Mouse (Mus musculus) retina, postnatal 1 day (tissue): ENCODE data around the gene Pcsk4.

ENCODE experiments used
- DNase-seq: peaks from one replicate; pipeline ENCODE4 v3.0.0-alpha.2; 2012

Pcsk4 gene

GRCm38 (mm10) chr10:80329273-80330081, at the start of gene Pcsk4, which contains the start of gene Reep6:
Gene Pcsk4 (minus strand): TSS chr10:80329498.
Gene Reep6 (plus strand): TSS chr10:80329953.
- peak; percentile 99 for DNase-seq

GRCm38 (mm10) chr10:80377716-80378115, 48.4 kb upstream of the Pcsk4 start:
- DNase-seq: peak; percentile 25

GRCm38 (mm10) chr10:80376160-80376559, 46.9 kb upstream of the Pcsk4 start:
- DNase-seq: peak; percentile 96

GRCm38 (mm10) chr10:80374063-80374462, 44.8 kb upstream of the Pcsk4 start:
- DNase-seq: peak; percentile 80

GRCm38 (mm10) chr10:80372706-80373105, 43.4 kb upstream of the Pcsk4 start:
- no peak for DNase-seq

GRCm38 (mm10) chr10:80371983-80372382, 42.7 kb upstream of the Pcsk4 start:
- no peak for DNase-seq

GRCm38 (mm10) chr10:80371411-80371966, 42.2 kb upstream of the Pcsk4 start:
- peak; percentile 87 for DNase-seq

- DNase-seq: no peak
Observed at GRCm38 (mm10) chr10:80369995-80370747, 40.9 kb upstream of the Pcsk4 start.

- DNase-seq: peak; percentile 23
Observed at GRCm38 (mm10) chr10:80368392-80368791, 39.1 kb upstream of the Pcsk4 start.

GRCm38 (mm10) chr10:80367954-80368353, 38.7 kb upstream of the Pcsk4 start:
- DNase-seq: peak; percentile 46

GRCm38 (mm10) chr10:80365736-80366135, 36.4 kb upstream of the Pcsk4 start:
- no peak for DNase-seq

- peak; percentile 10 for DNase-seq
Observed at GRCm38 (mm10) chr10:80363734-80364133, 34.4 kb upstream of the Pcsk4 start.

GRCm38 (mm10) chr10:80357994-80358639, 28.8 kb upstream of the Pcsk4 start:
- peak; percentile 71 for DNase-seq

- no peak for DNase-seq
Observed at GRCm38 (mm10) chr10:80357336-80357735, 28.0 kb upstream of the Pcsk4 start.

GRCm38 (mm10) chr10:80356737-80357136, 27.4 kb upstream of the Pcsk4 start:
- no peak for DNase-seq

- peak; percentile 48 for DNase-seq
Observed at GRCm38 (mm10) chr10:80356001-80356682, 26.8 kb upstream of the Pcsk4 start, which contains the start of gene Plk5. Gene Plk5 (plus strand): TSS chr10:80356459.

GRCm38 (mm10) chr10:80355431-80355830, 26.1 kb upstream of the Pcsk4 start:
- peak; percentile 59 for DNase-seq

- no peak for DNase-seq
Observed at GRCm38 (mm10) chr10:80352727-80353126, 23.4 kb upstream of the Pcsk4 start.

GRCm38 (mm10) chr10:80351896-80352295, 22.6 kb upstream of the Pcsk4 start:
- no peak for DNase-seq

GRCm38 (mm10) chr10:80350292-80350691, 21.0 kb upstream of the Pcsk4 start:
- peak; percentile 88 for DNase-seq

- peak; percentile 69 for DNase-seq
Observed at GRCm38 (mm10) chr10:80348981-80349380, 19.7 kb upstream of the Pcsk4 start.

- DNase-seq: peak; percentile 77
Observed at GRCm38 (mm10) chr10:80348244-80348781, 19.0 kb upstream of the Pcsk4 start, which contains the start of gene Adamtsl5. Gene Adamtsl5 (minus strand): TSS chr10:80348412.
